Mouse (Mus musculus) urinary bladder, adult 18-20 months (tissue): Measurements from ENCODE around the gene Gm5741.
A peak's percentile ranks its signal among the peaks of the same experiment; 100 is the strongest.

ENCODE experiments used
- DNase-seq, 2 experiments: peaks; one replicate each; pipeline ENCODE4 v3.0.0; 2022; ENCODE audit warnings: low spot score in 2 of 2, mixed read lengths in 2 of 2

The Gm5741 gene

GRCm38 (mm10) chr8:85073041-85073612 is 5.3 kb upstream of the Gm5741 start:
- DNase-seq: no peak

- DNase-seq: no peak
Measured at GRCm38 (mm10) chr8:85072364-85072929, 4.7 kb upstream of the Gm5741 start.

- DNase-seq: peak; percentile 81 to 86
Measured at GRCm38 (mm10) chr8:85071514-85072281, 3.9 kb upstream of the Gm5741 start, which contains the start of gene Dhps. Gene Dhps, plus strand, starts transcription at chr8:85071757.

- no peak for DNase-seq
Measured at GRCm38 (mm10) chr8:85071041-85071440, 3.3 kb upstream of the Gm5741 start.

- peak; percentile 45 to 60 for DNase-seq
Measured at GRCm38 (mm10) chr8:85067155-85067554, 627 bp downstream of the Gm5741 start.

GRCm38 (mm10) chr8:85065213-85065612 is 2.6 kb downstream of the Gm5741 start:
- no peak for DNase-seq

GRCm38 (mm10) chr8:85062603-85063002 is 5.2 kb downstream of the Gm5741 start:
- no peak for DNase-seq

- peak; percentile 83 to 84 for DNase-seq
Measured at GRCm38 (mm10) chr8:85059879-85060616, 7.7 kb downstream of the Gm5741 start, which contains the start of gene Fbxw9. Gene Fbxw9, plus strand, starts transcription at chr8:85060055.

- DNase-seq: no peak
Measured at GRCm38 (mm10) chr8:85057367-85057766, 10.4 kb downstream of the Gm5741 start.

- DNase-seq: no peak
Measured at GRCm38 (mm10) chr8:85043619-85044018, 24.2 kb downstream of the Gm5741 start.

- peak; percentile 35 to 65 for DNase-seq
Measured at GRCm38 (mm10) chr8:85037681-85038531, 29.9 kb downstream of the Gm5741 start.

- DNase-seq: no peak
Measured at GRCm38 (mm10) chr8:85037366-85037680, 30.5 kb downstream of the Gm5741 start.

- peak; percentile 86 to 90 for DNase-seq
Measured at GRCm38 (mm10) chr8:85036718-85037365, 30.9 kb downstream of the Gm5741 start, which contains the start of gene Tnpo2. Gene Tnpo2, plus strand, starts transcription at chr8:85036915.

- DNase-seq: peak in 1 of 2 experiments; percentile 57
Measured at GRCm38 (mm10) chr8:85036381-85036717, 31.4 kb downstream of the Gm5741 start.

GRCm38 (mm10) chr8:85035728-85036310 is 32.0 kb downstream of the Gm5741 start:
- DNase-seq: no peak

GRCm38 (mm10) chr8:85035165-85035727 is 32.5 kb downstream of the Gm5741 start:
- no peak for DNase-seq

- DNase-seq: peak in 1 of 2 experiments; percentile 62
Measured at GRCm38 (mm10) chr8:85034764-85035163, 33.0 kb downstream of the Gm5741 start.

- DNase-seq: no peak
Measured at GRCm38 (mm10) chr8:85033867-85034266, 33.9 kb downstream of the Gm5741 start.

- no peak for DNase-seq
Measured at GRCm38 (mm10) chr8:85032622-85033311, 35.0 kb downstream of the Gm5741 start.
